Mouse (Mus musculus): ENCODE results near the gene Tab1. TPM values are rescaled to one million over a fixed set of nuclear protein-coding genes. Genes with fewer than 3 reads are reported as not detected.
"Not testable (repeated sequence)": the region's sequence is repeated elsewhere in the genome, so short reads cannot be mapped to it uniquely, and the experiment has no call there.

Gene Tab1
- polyA plus RNA-seq, 1 experiment, result 53.8 TPM

GRCm38 (mm10) chr15:80119076-80119475 is 13.9 kb upstream of the Tab1 start:
- no peak for DNase-seq
- no peaks in the 10 kb centered on the region for H3K4me1 ChIP-seq (replicated peaks; ENCODE audit: control insufficient read depth, insufficient read depth, low read length)
- no peak overlapping the region for H3K27ac ChIP-seq (ENCODE audit: control insufficient read depth, insufficient read depth, low read length)
- H3K4me3 ChIP-seq (ENCODE audit: control insufficient read depth, insufficient read depth, low read length), result no peak overlapping the region
- H3K27me3 ChIP-seq (ENCODE audit: control insufficient read depth, insufficient read depth, low read length), result no peaks in the 10 kb centered on the region
- no peak for TF ChIP-seq POLR2A (IDR thresholded peaks at IDR 0.05; ENCODE audit: control insufficient read depth, extremely low read depth, insufficient read depth, low read length, poor library complexity)
- TF ChIP-seq CTCF (IDR thresholded peaks at IDR 0.05; ENCODE audit: borderline replicate concordance, control insufficient read depth, extremely low read depth, insufficient read depth, low read length, poor library complexity), result no peak
- 90% methylated on average over 6 of the region's 6 CpGs for WGBS
- no peaks in the 10 kb centered on the region for H3K36me3 ChIP-seq (ENCODE audit: control insufficient read depth, insufficient read depth, low read length)

- no peaks in the 10 kb centered on the region for H3K27me3 ChIP-seq (ENCODE audit: control insufficient read depth, insufficient read depth, low read length)
- WGBS, result 96% methylated on average over 9 of the region's 9 CpGs
These were observed 11.1 kb upstream of the Tab1 start for GRCm38 (mm10) chr15:80121721-80122325.

GRCm38 (mm10) chr15:80122431-80122830 is 10.5 kb upstream of the Tab1 start:
- DNase-seq; H3K36me3 ChIP-seq (ENCODE audit: control insufficient read depth, insufficient read depth, low read length); H3K27me3 ChIP-seq (ENCODE audit: control insufficient read depth, insufficient read depth, low read length); H3K4me1 ChIP-seq (replicated peaks; ENCODE audit: control insufficient read depth, insufficient read depth, low read length); H3K4me3 ChIP-seq (ENCODE audit: control insufficient read depth, insufficient read depth, low read length); H3K27ac ChIP-seq (ENCODE audit: control insufficient read depth, insufficient read depth, low read length): not testable (repeated sequence)
- WGBS, result 97% methylated on average over 6 of the region's 6 CpGs

More at GRCm38 (mm10) chr15:80121721-80122325, 11.1 kb upstream of the Tab1 start:
- H3K4me1 ChIP-seq (replicated peaks; ENCODE audit: control insufficient read depth, insufficient read depth, low read length), result no peaks in the 10 kb centered on the region
- no peak for DNase-seq
- H3K36me3 ChIP-seq (ENCODE audit: control insufficient read depth, insufficient read depth, low read length), result no peaks in the 10 kb centered on the region
- no peak overlapping the region for H3K4me3 ChIP-seq (ENCODE audit: control insufficient read depth, insufficient read depth, low read length)
- no peak for TF ChIP-seq CTCF (IDR thresholded peaks at IDR 0.05; ENCODE audit: borderline replicate concordance, control insufficient read depth, extremely low read depth, insufficient read depth, low read length, poor library complexity)
- no peak for TF ChIP-seq POLR2A (IDR thresholded peaks at IDR 0.05; ENCODE audit: control insufficient read depth, extremely low read depth, insufficient read depth, low read length, poor library complexity)
- H3K27ac ChIP-seq (ENCODE audit: control insufficient read depth, insufficient read depth, low read length), result no peak overlapping the region

- Histone ChIP-seq H3K27me3 (ENCODE audit: control insufficient read depth, insufficient read depth, low read length) (no peaks in the 10 kb centered on the region), H3K36me3 (ENCODE audit: control insufficient read depth, insufficient read depth, low read length) (no peaks in the 10 kb centered on the region), H3K4me3 (ENCODE audit: control insufficient read depth, insufficient read depth, low read length) (no peak overlapping the region), H3K27ac (ENCODE audit: control insufficient read depth, insufficient read depth, low read length) (no peak overlapping the region), H3K4me1 (replicated peaks; ENCODE audit: control insufficient read depth, insufficient read depth, low read length) (no peaks in the 10 kb centered on the region)
- TF ChIP-seq POLR2A (IDR thresholded peaks at IDR 0.05; ENCODE audit: control insufficient read depth, extremely low read depth, insufficient read depth, low read length, poor library complexity), result no peak
- TF ChIP-seq CTCF (IDR thresholded peaks at IDR 0.05; ENCODE audit: borderline replicate concordance, control insufficient read depth, extremely low read depth, insufficient read depth, low read length, poor library complexity), result no peak
- 93% methylated on average over 4 of the region's 4 CpGs for WGBS
- no peak for DNase-seq
These were observed 8.3 kb upstream of the Tab1 start for GRCm38 (mm10) chr15:80124651-80125050.

GRCm38 (mm10) chr15:80127191-80127590 is 5.7 kb upstream of the Tab1 start:
- no peak for DNase-seq
- H3K27me3 ChIP-seq (ENCODE audit: control insufficient read depth, insufficient read depth, low read length), result no peaks in the 10 kb centered on the region
- no peaks in the 10 kb centered on the region for H3K36me3 ChIP-seq (ENCODE audit: control insufficient read depth, insufficient read depth, low read length)
- H3K4me3 ChIP-seq (ENCODE audit: control insufficient read depth, insufficient read depth, low read length), result no peak overlapping the region
- TF ChIP-seq CTCF (IDR thresholded peaks at IDR 0.05; ENCODE audit: borderline replicate concordance, control insufficient read depth, extremely low read depth, insufficient read depth, low read length, poor library complexity), result no peak
- no peak for TF ChIP-seq POLR2A (IDR thresholded peaks at IDR 0.05; ENCODE audit: control insufficient read depth, extremely low read depth, insufficient read depth, low read length, poor library complexity)
- no peaks in the 10 kb centered on the region for H3K4me1 ChIP-seq (replicated peaks; ENCODE audit: control insufficient read depth, insufficient read depth, low read length)
- H3K27ac ChIP-seq (ENCODE audit: control insufficient read depth, insufficient read depth, low read length), result no peak overlapping the region
- 9% methylated on average over 1 of the region's 1 CpGs for WGBS

- no peak overlapping the region for H3K27ac ChIP-seq (ENCODE audit: control insufficient read depth, insufficient read depth, low read length)
These were observed 2.9 kb upstream of the Tab1 start for GRCm38 (mm10) chr15:80129982-80130381.

GRCm38 (mm10) chr15:80130689-80131088 is 2.2 kb upstream of the Tab1 start:
- no peak for DNase-seq
- Histone ChIP-seq H3K27ac (ENCODE audit: control insufficient read depth, insufficient read depth, low read length) (no peak overlapping the region), H3K4me3 (ENCODE audit: control insufficient read depth, insufficient read depth, low read length) (no peak overlapping the region), H3K36me3 (ENCODE audit: control insufficient read depth, insufficient read depth, low read length) (no peaks in the 10 kb centered on the region), H3K27me3 (ENCODE audit: control insufficient read depth, insufficient read depth, low read length) (no peaks in the 10 kb centered on the region), H3K4me1 (replicated peaks; ENCODE audit: control insufficient read depth, insufficient read depth, low read length) (peaks cover 14% of the 10 kb centered on the region)
- 79% methylated on average over 5 of the region's 5 CpGs for WGBS
- TF ChIP-seq POLR2A (IDR thresholded peaks at IDR 0.05; ENCODE audit: control insufficient read depth, extremely low read depth, insufficient read depth, low read length, poor library complexity) (no peak), CTCF (IDR thresholded peaks at IDR 0.05; ENCODE audit: borderline replicate concordance, control insufficient read depth, extremely low read depth, insufficient read depth, low read length, poor library complexity) (no peak)

More at GRCm38 (mm10) chr15:80129982-80130381, 2.9 kb upstream of the Tab1 start:
- H3K36me3 ChIP-seq (ENCODE audit: control insufficient read depth, insufficient read depth, low read length), result no peaks in the 10 kb centered on the region
- DNase-seq, result no peak
- no peak overlapping the region for H3K4me3 ChIP-seq (ENCODE audit: control insufficient read depth, insufficient read depth, low read length)
- no peaks in the 10 kb centered on the region for H3K27me3 ChIP-seq (ENCODE audit: control insufficient read depth, insufficient read depth, low read length)
- 95% methylated on average over 6 of the region's 6 CpGs for WGBS
- no peak for TF ChIP-seq POLR2A (IDR thresholded peaks at IDR 0.05; ENCODE audit: control insufficient read depth, extremely low read depth, insufficient read depth, low read length, poor library complexity)
- peaks cover 14% of the 10 kb centered on the region for H3K4me1 ChIP-seq (replicated peaks; ENCODE audit: control insufficient read depth, insufficient read depth, low read length)

All from thymus, adult 2 months (tissue).